Mouse (Mus musculus): Measurements from ENCODE around the gene Rhbg.

Gene Rhbg

GRCm38 (mm10) chr3:88207451-88208100 is 46.9 kb downstream of the Rhbg start:
- DNase-seq (ENCODE audit: low spot score) = no peak

GRCm38 (mm10) chr3:88206901-88207371 is 47.6 kb downstream of the Rhbg start:
- DNase-seq (ENCODE audit: low spot score) = no peak

GRCm38 (mm10) chr3:88206500-88206899 is 48.0 kb downstream of the Rhbg start:
- DNase-seq (ENCODE audit: low spot score) = no peak

GRCm38 (mm10) chr3:88205563-88206491 is 48.7 kb downstream of the Rhbg start:
- no peak for DNase-seq (ENCODE audit: low spot score)

- DNase-seq (ENCODE audit: low spot score) = no peak
Measured at GRCm38 (mm10) chr3:88205176-88205562, 49.3 kb downstream of the Rhbg start.

- no peak for DNase-seq (ENCODE audit: low spot score)
Measured at GRCm38 (mm10) chr3:88204751-88205150, 49.8 kb downstream of the Rhbg start.

- DNase-seq (ENCODE audit: low spot score) = no peak
Measured at GRCm38 (mm10) chr3:88203999-88204700, 50.4 kb downstream of the Rhbg start.

- no peak for DNase-seq (ENCODE audit: low spot score)
Measured at GRCm38 (mm10) chr3:88203456-88203855, 51.1 kb downstream of the Rhbg start.

- no peak for DNase-seq (ENCODE audit: low spot score)
Measured at GRCm38 (mm10) chr3:88202986-88203385, 51.5 kb downstream of the Rhbg start.

- DNase-seq (ENCODE audit: low spot score) = no peak
Measured at GRCm38 (mm10) chr3:88201640-88202039, 52.9 kb downstream of the Rhbg start.

GRCm38 (mm10) chr3:88200972-88201330 is 53.6 kb downstream of the Rhbg start:
- DNase-seq (ENCODE audit: low spot score) = no peak

- DNase-seq (ENCODE audit: low spot score) = peak; percentile 20
Measured at GRCm38 (mm10) chr3:88200161-88200971, 54.1 kb downstream of the Rhbg start.

GRCm38 (mm10) chr3:88199541-88200110 is 54.9 kb downstream of the Rhbg start:
- no peak for DNase-seq (ENCODE audit: low spot score)

- DNase-seq (ENCODE audit: low spot score) = no peak
Measured at GRCm38 (mm10) chr3:88198505-88199020, 55.9 kb downstream of the Rhbg start.

- DNase-seq (ENCODE audit: low spot score) = no peak
Measured at GRCm38 (mm10) chr3:88197741-88198504, 56.6 kb downstream of the Rhbg start.
